Mouse (Mus musculus) embryonic fibroblast, embryonic 13.5 days (primary cell): ENCODE data around the gene Cyp19a1.

Experiments used
- CTCF ChIP-seq: IDR thresholded peaks from 2 replicates; pipeline ENCODE4 v1.5.1; 2011; ENCODE audit warnings: mild to moderate bottlenecking, control low read depth, low read length, moderate library complexity, borderline replicate concordance; ENCODE audit not compliant: insufficient read depth
- POLR2A ChIP-seq: IDR thresholded peaks from 2 replicates; pipeline ENCODE4 v1.6.1; 2011; ENCODE audit warnings: low read depth, mild to moderate bottlenecking, control low read depth, low read length, moderate library complexity

DNA sequence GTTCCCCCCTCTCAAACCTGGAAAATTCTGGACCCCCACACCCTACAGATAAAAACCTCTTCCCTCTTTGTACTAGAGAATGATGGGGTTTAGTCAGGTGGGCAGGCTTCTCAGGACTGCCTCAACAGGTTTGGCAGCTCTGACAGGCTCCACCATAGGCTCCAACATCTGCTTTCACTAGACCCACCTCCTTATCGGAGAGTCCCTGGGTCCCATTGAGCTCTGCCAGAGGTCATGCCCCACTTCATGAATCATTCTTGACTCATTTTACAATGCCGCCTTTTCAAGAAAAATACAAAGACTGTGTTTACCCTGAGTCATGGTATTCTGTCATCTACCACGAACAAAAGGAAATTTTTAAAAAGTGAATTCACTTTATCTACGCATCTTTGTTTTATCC is 3.2 kb downstream of the Cyp19a1 start:
- TF ChIP-seq CTCF, result no peak
- TF ChIP-seq POLR2A, result no peak
